Mouse (Mus musculus) liver (tissue): Measurements from ENCODE around the gene Tmem182.

Source experiments
- DNase-seq: peaks from one replicate; pipeline ENCODE4 v3.0.0-alpha.2; 2020; ENCODE audit warnings: mixed read lengths

Tmem182 gene

DNA sequence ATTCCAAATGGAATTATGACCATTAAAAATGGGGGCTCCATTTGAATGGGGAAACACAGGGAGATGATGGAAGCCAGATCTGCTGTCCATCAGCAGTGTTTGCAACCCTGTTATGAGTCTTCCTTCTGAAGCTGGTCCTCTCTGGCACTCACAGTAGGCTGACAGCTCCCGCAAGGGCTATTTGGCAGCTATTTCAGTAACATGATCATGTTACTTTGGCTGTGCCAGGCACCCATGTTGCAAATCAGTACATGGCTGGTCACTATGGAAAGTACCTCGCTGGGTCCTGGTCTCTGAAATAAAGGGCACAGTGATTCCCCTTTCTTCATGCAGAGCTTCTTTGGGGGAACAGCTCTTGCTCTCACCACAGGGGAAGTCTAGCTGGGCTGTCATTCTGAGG lies 62.2 kb downstream of the Tmem182 start:
- no peak for DNase-seq

DNA sequence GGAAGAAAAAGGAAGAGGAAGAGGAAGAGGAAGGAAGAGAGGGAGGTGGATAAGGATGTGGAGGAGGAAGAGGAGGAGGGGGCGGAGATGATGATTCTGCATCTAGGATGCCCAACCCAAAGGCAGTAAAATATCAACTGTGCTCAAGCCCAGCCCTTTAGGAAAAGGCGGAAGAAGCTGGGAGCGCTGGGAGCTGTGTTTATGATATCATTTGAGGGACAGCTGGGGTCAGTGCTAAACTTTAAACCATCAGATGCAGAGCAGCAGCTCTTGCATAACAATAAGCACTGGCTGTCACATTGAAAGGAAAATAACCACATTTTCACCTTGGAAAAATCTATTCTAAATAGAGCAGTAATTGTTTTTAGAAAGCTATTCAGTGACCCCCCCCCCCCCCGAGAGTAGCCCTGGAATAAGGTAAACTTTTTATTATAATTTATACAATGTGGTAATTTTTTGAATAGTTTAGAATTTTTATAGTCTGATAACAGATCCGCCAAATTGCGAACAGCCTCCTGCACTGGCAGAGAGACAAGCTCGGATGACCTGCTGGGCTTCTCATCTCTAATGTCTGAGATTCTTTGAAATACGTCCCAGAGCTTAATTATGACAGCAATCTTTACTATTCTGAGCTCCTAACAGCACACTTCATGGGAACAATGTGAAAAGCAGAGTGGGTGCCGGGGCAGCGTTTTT lies 68.5 kb downstream of the Tmem182 start:
- no peak for DNase-seq

DNA sequence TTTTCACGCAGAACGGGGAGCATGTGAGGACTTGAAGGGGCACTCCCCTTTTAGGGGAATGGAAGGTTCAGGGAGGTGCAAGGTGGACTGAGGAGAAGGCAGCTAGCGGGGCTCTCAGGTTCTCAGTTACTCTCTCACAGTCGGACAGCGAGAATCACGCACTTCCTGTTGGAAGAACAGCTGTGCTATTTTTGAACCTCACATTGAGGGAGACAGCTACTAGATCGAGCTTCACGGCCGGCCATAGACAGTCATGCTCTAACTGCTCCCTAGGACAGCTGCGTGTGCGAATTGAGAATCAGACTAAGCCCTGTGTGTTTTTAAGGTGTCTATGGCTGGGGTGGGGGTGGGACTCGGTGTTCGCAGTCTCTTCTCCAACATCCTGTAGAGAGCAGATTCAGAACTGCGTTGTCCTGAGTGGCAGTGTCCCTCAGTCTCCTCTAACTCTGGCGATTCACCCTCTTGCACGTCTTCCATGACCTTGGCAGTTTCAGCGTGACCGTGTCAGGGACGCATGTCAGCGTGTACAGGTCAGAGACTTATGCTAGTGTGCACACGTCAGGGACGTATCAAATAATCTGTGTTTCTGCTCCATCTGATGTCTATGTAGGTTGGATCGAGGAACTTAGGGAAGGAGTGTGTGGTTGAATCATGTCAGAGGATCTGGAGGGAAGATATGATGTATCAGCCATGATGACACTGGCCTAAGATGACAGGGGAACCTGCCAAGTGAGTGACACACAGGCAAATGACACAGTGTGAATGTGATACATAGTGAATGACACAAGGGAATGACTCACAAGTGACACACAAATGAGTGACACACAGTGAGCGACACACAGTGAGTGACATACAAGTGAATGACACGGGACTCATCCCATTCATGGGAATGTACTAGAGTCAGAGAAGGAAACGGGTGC lies 69.3 kb downstream of the Tmem182 start:
- no peak for DNase-seq

DNA sequence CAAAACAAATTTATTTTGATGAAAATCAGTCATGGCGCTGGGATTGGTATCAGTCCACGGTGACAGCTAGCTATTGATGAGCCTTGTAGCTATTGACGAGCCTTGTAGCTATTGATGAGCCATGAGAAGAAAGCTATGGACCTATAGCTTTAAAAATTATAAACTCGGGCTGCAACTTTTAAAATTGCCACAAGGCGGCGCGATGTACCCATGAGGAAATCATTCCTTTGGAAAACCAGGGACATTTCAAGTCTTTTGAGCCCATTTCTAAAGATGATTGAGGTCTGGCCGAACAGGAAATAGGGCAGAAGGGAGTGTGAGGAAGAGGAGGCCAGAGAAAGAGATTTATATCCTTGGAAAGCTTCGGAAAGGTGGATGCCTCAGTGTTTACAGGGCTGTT lies 73.7 kb downstream of the Tmem182 start:
- DNase-seq: peak; percentile 12

DNA sequence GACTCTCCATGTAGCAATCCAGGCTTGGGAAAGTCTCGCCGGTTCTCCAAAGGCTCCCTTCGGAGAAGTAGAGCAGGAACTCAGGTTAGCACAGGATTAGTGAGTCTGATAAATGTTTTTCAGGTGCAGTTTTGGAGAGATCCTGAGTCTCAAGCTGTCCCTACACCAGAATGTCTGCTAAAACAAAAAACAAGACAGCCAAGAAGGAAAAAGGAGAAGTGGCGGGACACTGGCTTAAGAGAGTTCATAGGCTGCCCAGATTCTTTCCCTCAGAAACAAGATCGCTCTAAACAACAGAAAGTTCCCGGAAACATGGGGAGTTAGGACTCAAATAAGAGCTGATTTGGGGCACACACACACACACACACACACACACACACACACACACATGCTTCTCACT lies 74.1 kb downstream of the Tmem182 start:
- DNase-seq: no peak

DNA sequence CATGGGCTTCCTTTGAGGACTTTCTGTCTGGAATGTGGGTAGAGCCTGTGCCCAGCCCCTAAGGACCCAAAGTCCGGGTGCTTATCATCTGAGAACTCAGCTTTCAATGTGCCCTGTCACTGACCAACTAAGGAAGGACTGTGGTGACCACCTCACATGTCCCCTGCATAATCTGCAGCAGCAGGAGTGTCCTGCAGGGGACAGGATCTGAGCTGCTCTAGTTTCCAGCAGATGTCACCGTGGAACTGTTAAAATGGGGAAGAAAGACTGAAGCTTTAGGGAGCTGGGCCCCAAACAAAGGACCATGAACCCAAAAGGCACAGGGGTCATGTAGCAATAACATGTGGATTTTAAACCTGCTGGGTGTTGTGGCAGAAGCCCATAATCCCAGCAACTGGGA lies 75.1 kb downstream of the Tmem182 start:
- no peak for DNase-seq

DNA sequence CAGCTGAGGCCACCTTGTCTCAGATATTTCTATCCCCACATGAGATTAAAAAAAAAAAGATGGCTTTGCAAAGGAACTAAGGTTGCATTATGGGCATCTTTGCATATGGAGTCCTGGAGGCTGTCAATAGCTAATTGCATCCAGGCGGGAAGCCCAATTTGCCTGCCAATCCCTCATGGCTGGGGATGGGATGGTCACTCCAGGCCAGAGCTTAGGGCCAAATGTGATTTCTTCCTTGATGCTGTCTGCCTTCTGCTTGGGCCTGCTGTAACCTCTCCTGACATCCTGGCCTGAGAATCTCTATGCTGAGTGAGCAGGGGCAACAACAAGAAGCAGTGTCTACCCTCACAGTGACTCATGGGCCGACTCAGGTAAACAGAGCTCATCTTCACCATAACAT lies 78.5 kb downstream of the Tmem182 start:
- DNase-seq: no peak

DNA sequence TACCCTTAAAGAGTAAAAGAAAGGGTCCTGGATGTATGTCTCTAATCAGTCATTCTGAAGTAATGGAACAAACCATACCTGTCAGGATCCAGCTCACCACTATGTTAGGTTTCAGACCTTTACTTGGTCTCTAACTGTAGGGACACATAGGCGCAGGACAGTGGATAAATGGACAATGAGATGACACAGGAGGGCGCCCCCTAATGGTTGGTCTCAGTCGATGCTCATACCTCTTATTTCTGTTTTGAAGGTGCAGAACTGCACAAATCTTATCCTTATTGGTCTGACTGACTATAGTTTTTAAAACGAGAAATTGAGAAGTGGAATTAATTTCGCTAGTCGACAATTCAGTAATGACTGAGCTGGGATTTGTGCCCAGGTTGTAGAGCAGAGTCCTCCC lies 79.5 kb downstream of the Tmem182 start:
- DNase-seq: no peak

DNA sequence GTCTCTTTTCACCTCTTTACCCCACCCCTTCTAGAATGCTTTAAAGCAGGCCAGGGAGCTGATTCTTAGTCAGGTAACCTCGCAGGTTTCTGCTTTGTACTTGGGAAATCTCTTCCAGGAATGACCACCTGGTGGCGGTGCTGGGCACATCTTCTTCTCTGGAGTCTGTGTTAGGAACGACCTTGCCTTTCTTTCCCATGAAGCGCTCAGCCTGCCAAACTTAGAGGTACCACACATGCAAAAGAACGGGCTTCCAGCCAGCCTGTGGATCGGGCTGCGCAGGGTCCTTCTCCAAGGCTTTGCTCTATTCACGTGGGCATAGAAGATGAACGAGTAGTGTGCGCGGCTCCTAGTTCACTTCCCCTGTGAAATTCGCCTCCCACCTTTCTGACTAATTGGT lies 82.3 kb downstream of the Tmem182 start:
- peak; percentile 30 for DNase-seq

DNA sequence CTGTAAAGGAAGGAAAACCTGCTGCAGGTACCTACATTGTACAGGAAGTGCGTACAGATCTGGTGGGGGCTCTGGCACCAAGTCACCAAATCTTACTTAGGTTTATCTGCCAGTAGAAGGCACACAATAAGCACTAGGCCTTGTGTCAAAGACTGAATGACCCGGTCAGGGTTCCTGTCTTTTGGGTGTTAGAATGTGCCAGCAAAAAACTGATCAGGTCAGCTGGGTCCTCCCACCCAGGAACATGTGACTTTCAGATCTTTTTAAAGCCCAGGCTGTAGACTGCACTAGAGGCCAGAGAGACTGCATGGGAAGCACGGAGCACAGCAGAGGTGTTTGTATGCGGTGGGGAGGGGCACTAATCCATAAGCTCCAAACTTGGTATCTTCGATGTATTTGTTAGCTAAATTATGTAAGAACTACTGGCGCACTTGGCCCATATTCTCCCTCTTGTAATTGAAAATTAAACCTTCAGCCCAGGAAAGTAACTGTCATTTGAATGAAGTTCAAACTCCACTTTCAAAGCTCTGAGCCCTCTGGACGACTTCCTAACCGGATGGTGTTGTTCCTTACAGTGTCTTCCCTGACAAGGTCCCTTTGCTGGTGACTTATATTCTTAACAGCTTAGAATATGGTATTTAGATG lies 83.1 kb downstream of the Tmem182 start:
- DNase-seq: no peak

DNA sequence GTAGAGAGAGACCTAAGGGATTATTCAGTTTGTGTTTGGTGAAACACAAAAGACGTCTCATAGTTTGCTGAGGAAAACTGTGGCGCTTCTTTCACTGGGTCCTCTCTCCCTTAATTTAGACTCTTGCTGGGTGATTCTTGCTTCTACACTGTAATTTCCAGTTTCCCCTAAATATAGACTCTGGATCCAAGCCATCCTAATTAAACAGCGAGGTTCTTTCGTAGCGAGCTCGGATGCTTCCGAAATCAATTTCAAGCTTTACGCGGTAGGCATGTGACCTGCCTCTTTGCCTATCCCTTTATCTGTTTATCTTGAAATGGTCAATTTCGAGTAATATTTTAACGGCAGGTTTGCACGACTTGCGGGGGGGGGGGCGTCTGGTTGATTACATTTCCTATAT lies 84.2 kb downstream of the Tmem182 start:
- DNase-seq: no peak

DNA sequence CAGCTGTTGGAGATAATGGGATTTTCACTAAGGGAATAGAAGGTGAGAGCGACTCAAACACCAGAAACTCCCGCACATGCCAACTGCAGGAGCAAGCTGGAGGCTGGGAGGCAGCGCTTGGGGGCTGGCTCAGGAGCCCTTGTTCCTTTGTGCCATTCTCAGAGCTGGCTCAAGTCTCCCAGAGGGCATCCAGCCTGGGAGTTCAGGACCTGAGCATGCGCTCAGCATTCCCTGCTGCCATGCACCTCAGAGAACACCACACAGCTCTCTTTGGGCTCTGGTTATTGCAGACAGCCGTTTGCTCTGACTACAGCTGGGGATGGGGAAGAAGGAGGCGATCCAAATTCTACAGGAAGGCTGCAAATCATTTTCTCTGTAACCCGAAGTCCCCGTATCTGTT lies 84.8 kb downstream of the Tmem182 start:
- no peak for DNase-seq

DNA sequence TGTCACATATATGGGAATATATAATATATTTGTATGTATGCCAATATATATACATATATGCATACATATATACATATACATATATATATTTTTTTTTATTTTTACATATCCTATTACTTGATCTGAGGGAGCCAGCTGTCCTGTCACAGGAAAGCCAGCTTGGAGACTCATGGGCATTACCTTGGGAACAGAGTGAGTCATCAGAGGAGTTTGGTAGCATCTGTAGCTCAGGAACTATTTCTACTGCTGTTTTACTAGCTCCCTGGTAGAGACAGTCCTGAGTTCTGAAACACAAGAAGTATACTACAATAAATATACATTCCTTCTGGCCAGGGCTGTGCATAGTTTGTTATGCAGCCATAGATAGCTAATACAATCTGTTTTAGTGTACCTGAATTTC lies 98.3 kb downstream of the Tmem182 start:
- DNase-seq: no peak
